Comparison of ENCODE assay signal across 12 mouse cellular contexts in the genomic region with DNA sequence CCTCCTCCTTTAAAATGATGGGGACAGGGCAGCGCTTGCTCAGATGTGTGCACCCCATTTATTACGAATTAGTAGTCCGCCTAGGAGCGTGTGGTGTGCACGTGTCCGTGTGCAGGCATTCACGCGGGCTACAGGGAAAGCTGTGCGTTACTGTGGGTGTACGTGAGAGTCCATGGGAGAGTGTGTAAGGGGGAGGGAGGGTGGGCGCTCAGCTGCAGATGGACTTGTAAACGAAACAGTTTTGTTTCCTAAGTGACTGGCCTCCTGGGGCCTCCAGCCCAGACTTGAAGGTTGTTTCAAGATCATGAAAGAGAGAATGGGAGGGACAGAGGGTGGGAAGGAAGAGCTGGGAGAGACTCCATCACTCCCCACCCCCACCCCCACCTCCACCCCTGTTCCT. TPM values are rescaled to one million over a fixed set of nuclear protein-coding genes. Genes with fewer than 3 reads are reported as not detected.
DNase-seq lines count a peak whose midpoint lies in the region; ATAC-seq and TF ChIP-seq lines count a peak whose summit lies in the region.
"Had no signal": no experiment of that assay in that cellular context is flagged by ENCODE, and none has a peak within 500 bp of the region (broad histone marks: within the 10 kb centered on the region; RNA-seq: fewer than 3 reads in every experiment).

No protein-coding gene starts in this region.

- ATAC-seq in neural tube, embryonic 11.5 days (ENCODE audit: insufficient read depth, low FRiP score, low TSS enrichment) = 0 out of 2 replicates have a peak, but pooled peaks have one; percentile 22
- ATAC-seq in limb, embryonic 14.5 days (ENCODE audit: low FRiP score, low read depth) = peak; percentile 31; the same call in 1 of the 2 replicates

- H3K36me3 ChIP-seq in neural tube, embryonic 11.5 days (ENCODE audit: control insufficient read depth, insufficient read depth, low read length) = no peaks in the 10 kb centered on the region
- H3K36me3 ChIP-seq in limb, embryonic 14.5 days (ENCODE audit: control insufficient read depth, insufficient read depth, low read length) = no peaks in the 10 kb centered on the region

- H3K27ac ChIP-seq in neural tube, embryonic 11.5 days (ENCODE audit: low read depth, low read length) = no peak overlapping the region
- H3K27ac ChIP-seq in limb, embryonic 14.5 days (replicated peaks; ENCODE audit: low read depth, low read length) = no peak overlapping the region
- H3K27ac ChIP-seq: liver, embryonic 14.5 days had no signal

- peaks cover 18% of the 10 kb centered on the region for H3K4me1 ChIP-seq in neural tube, embryonic 11.5 days (ENCODE audit: control insufficient read depth, insufficient read depth, low read length)
- peaks cover 28% of the 10 kb centered on the region for H3K4me1 ChIP-seq in limb, embryonic 14.5 days (ENCODE audit: control insufficient read depth, insufficient read depth, low read length)

- WGBS in neural tube, embryonic 11.5 days = 23% methylated on average over 12 of the region's 12 CpGs
- WGBS in limb, embryonic 14.5 days = 24% methylated on average over 12 of the region's 12 CpGs

- H3K9ac ChIP-seq in neural tube, embryonic 11.5 days (ENCODE audit: low read length) = no peak overlapping the region
- H3K9ac ChIP-seq in limb, embryonic 14.5 days (ENCODE audit: low read depth, low read length, severe bottlenecking) = no peak overlapping the region
- H3K9ac ChIP-seq: liver, embryonic 14.5 days had no signal

- TF ChIP-seq POLR2A in limb, embryonic 14.5 days (IDR thresholded peaks at IDR 0.05; ENCODE audit: borderline replicate concordance, extremely low read depth, insufficient read depth, insufficient read length) = no peak

- DNase-seq in embryo, embryonic 10.5 days (ENCODE audit: low spot score) = peak; percentile 39
- DNase-seq in embryo, embryonic 10 days (ENCODE audit: low spot score) = no peak
- DNase-seq in neural tube, embryonic 11.5 days (ENCODE audit: low spot score) = no peak
- no peak for DNase-seq in neural tube, embryonic 10.5 days (ENCODE audit: extremely low spot score, low spot score)
- no peak for DNase-seq in limb, embryonic 14.5 days (ENCODE audit: low spot score)
- DNase-seq in kidney, adult 8-10 months = no peak
- DNase-seq in gastrocnemius, postnatal 4 days (ENCODE audit: low spot score in 2 of 2) = no peak
- DNase-seq in thymus, postnatal 14 days = no peak

- no peak overlapping the region for H3K4me3 ChIP-seq in neural tube, embryonic 11.5 days (ENCODE audit: low read depth, low read length)
- H3K4me3 ChIP-seq in limb, embryonic 14.5 days (replicated peaks; ENCODE audit: low read length) = no peak overlapping the region

- no peaks in the 10 kb centered on the region for H3K27me3 ChIP-seq in neural tube, embryonic 11.5 days (ENCODE audit: control insufficient read depth, insufficient read depth, low read length)
- no peaks in the 10 kb centered on the region for H3K27me3 ChIP-seq in limb, embryonic 14.5 days (ENCODE audit: control insufficient read depth, insufficient read depth, low read length)

- H3K9me3 ChIP-seq in neural tube, embryonic 11.5 days (ENCODE audit: control insufficient read depth, low read length) = no peaks in the 10 kb centered on the region
- H3K9me3 ChIP-seq in limb, embryonic 14.5 days (ENCODE audit: control insufficient read depth, low read length) = no peaks in the 10 kb centered on the region

- no peak overlapping the region for H3K4me2 ChIP-seq in neural tube, embryonic 11.5 days (ENCODE audit: low read depth)
- no peak overlapping the region for H3K4me2 ChIP-seq in limb, embryonic 14.5 days (replicated peaks; ENCODE audit: low read depth, low read length, severe bottlenecking)

RNA-seq across cellular contexts. Expression of a gene that starts 3.3 kb away (rescaled TPM):
- 1.3 and 1.6 TPM in 2 replicates for polyA plus RNA-seq in neural tube, embryonic 11.5 days (2014; fragmentation: Nextera tagmentation; extraction: Ambion mirVana)
- polyA plus RNA-seq in limb, embryonic 14.5 days (2012; rRNA removed) = 11.3 and 13.5 TPM in 2 replicates
- polyA plus RNA-seq in limb, embryonic 14.5 days (2014; fragmentation: Nextera tagmentation; extraction: Ambion mirVana) = 1.7 and 1.8 TPM in 2 replicates
- 100 to 1,000 TPM; 454 to 465 TPM for total RNA-seq in gastrocnemius, postnatal 4 days (2021)
- total RNA-seq: megakaryocyte-erythroid progenitor cell, adult 5-6 weeks had no signal

RNA-seq across cellular contexts. Expression of a gene that starts 27.9 kb away (rescaled TPM):
- 0.30 and 0.84 TPM in 2 replicates for polyA plus RNA-seq in neural tube, embryonic 11.5 days (2014; fragmentation: Nextera tagmentation; extraction: Ambion mirVana)
- polyA plus RNA-seq in limb, embryonic 14.5 days (2012; rRNA removed) = 0.01 and 0.08 TPM in 2 replicates
- polyA plus RNA-seq in limb, embryonic 14.5 days (2014; fragmentation: Nextera tagmentation; extraction: Ambion mirVana) = not detected in 2 replicates
- total RNA-seq in gastrocnemius, postnatal 4 days (2021) = not detected
- total RNA-seq: gastrocnemius, adult 8-10 months; megakaryocyte-erythroid progenitor cell, adult 5-6 weeks had no signal

RNA-seq across cellular contexts. Expression of a gene that starts 39.7 kb away (rescaled TPM):
- 121 and 142 TPM in 2 replicates for polyA plus RNA-seq in neural tube, embryonic 11.5 days (2014; fragmentation: Nextera tagmentation; extraction: Ambion mirVana)
- polyA plus RNA-seq in limb, embryonic 14.5 days (2012; rRNA removed) = 71.4 and 86.4 TPM in 2 replicates
- polyA plus RNA-seq in limb, embryonic 14.5 days (2014; fragmentation: Nextera tagmentation; extraction: Ambion mirVana) = 49.8 and 50.1 TPM in 2 replicates
- total RNA-seq in gastrocnemius, postnatal 4 days (2021) = 10 to 100 TPM; 24.8 to 26.9 TPM

RNA-seq across cellular contexts. Expression of a gene that starts 39.8 kb away (rescaled TPM):
- 0.85 and 0.93 TPM in 2 replicates for polyA plus RNA-seq in neural tube, embryonic 11.5 days (2014; fragmentation: Nextera tagmentation; extraction: Ambion mirVana)
- 0.14 and 0.18 TPM in 2 replicates for polyA plus RNA-seq in limb, embryonic 14.5 days (2012; rRNA removed)
- polyA plus RNA-seq in limb, embryonic 14.5 days (2014; fragmentation: Nextera tagmentation; extraction: Ambion mirVana) = 0.03 and 0.12 TPM in 2 replicates
- 1 to 10 TPM; 2.2 to 2.3 TPM for total RNA-seq in gastrocnemius, postnatal 4 days (2021)

RNA-seq across cellular contexts. Expression of a gene that starts 43.0 kb away (rescaled TPM):
- not detected in 2 replicates for polyA plus RNA-seq in neural tube, embryonic 11.5 days (2014; fragmentation: Nextera tagmentation; extraction: Ambion mirVana)
- polyA plus RNA-seq in limb, embryonic 14.5 days (2012; rRNA removed) = 0.03 TPM in 1 of 2 replicates, not detected in the other
- polyA plus RNA-seq in limb, embryonic 14.5 days (2014; fragmentation: Nextera tagmentation; extraction: Ambion mirVana) = not detected in 2 replicates
- total RNA-seq in gastrocnemius, postnatal 4 days (2021) = under 1 TPM; 0.17 to 0.18 TPM
- total RNA-seq: layer of hippocampus, postnatal 10 days; megakaryocyte-erythroid progenitor cell, adult 5-6 weeks had no signal
